19 mouse cellular contexts compared by ENCODE assay signal in the genomic region with DNA sequence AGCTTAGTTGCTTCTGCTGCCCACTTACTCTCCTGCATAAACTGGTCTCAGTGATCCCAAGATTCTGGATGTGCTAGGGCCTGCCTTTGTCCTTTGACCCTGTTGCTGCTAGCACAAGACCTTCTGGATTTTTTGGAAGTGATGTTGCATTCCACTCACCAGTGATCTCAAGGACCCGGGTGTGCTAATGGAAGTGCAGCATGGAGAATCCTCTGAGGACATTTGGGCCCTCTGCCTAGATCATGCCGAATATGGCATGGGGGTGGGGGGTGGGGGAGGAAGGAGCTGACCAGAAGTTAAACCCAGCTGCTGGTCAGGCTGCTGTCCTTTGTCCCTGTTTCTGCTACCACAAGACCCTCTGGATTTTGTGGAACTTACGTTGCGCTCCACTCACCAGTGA. TPM values are rescaled to one million over a fixed set of nuclear protein-coding genes. Genes with fewer than 3 reads are reported as not detected.
"Had no signal": no experiment of that assay in that cellular context is flagged by ENCODE, and none has a peak within 500 bp of the region (broad histone marks: within the 10 kb centered on the region; RNA-seq: fewer than 3 reads in every experiment).

No protein-coding gene starts in this region.

RNA-seq across cellular contexts. Expression of a gene that starts 14.5 kb away (rescaled TPM):
- polyA plus RNA-seq: erythroblast, embryonic 14.5 days; forebrain, embryonic 11.5 days; forebrain, embryonic 12.5 days had no signal

RNA-seq across cellular contexts. Expression of a gene that starts 42.8 kb away (rescaled TPM):
- polyA plus RNA-seq: cortical plate, adult 2 months; embryonic facial prominence, embryonic 10.5 days; embryonic facial prominence, embryonic 11.5 days; embryonic facial prominence, embryonic 12.5 days; embryonic facial prominence, embryonic 13.5 days; embryonic facial prominence, embryonic 14.5 days; embryonic facial prominence, embryonic 15.5 days; erythroblast, embryonic 14.5 days; forebrain, embryonic 10.5 days; forebrain, embryonic 11.5 days; forebrain, embryonic 12.5 days; forebrain, embryonic 13.5 days; forebrain, embryonic 14.5 days; forebrain, embryonic 15.5 days; forebrain, embryonic 16.5 days; forebrain, postnatal 0 days; frontal cortex, adult 2 months; gonadal fat pad, adult 2 months; heart, adult 2 months had no signal
